Mouse (Mus musculus) brain, embryonic 14.5 days (tissue): ENCODE measurements around the gene Maml2.

Experiments
- CTCF ChIP-seq: fragments of 200-500 bp; IDR thresholded peaks from 2 replicates; pipeline ENCODE4 v1.5.1; 2012; ENCODE audit warnings: inconsistent platforms, mild to moderate bottlenecking, moderate library complexity, borderline replicate concordance; ENCODE audit not compliant: insufficient read depth, insufficient read length; ENCODE audit errors: extremely low read depth
- POLR2A ChIP-seq: fragments of 200-500 bp; IDR thresholded peaks from 2 replicates; pipeline ENCODE4 v1.6.1; 2012; ENCODE audit warnings: mild to moderate bottlenecking, inconsistent platforms, borderline replicate concordance; ENCODE audit not compliant: poor library complexity, insufficient read depth, insufficient read length, severe bottlenecking; ENCODE audit errors: extremely low read depth

DNA sequence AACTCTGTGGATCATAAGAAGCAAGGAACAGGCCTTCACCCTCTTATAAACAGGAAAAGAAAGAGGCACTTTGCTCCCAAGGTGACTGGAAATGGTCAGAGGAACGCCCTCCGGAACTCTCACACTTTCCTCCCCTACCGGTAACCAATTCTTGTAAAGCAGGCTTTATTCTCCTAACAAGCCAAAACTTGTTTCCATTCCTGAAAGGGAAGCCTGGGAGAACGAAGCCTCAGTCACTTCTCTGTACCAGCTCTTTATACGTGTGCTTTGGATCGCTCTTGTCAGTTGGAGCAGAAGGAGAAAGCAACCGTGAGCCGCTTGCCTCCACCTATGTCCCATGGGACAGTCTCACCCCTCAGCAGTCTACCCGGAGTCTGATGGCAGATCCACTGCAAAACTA lies 262.9 kb downstream of the Maml2 start:
- TF ChIP-seq POLR2A (no peak), CTCF (no peak)
